Mouse (Mus musculus): ENCODE data around the gene Acsl5.
A peak's percentile ranks its signal among the peaks of the same experiment; 100 is the strongest.

The Acsl5 gene

DNA sequence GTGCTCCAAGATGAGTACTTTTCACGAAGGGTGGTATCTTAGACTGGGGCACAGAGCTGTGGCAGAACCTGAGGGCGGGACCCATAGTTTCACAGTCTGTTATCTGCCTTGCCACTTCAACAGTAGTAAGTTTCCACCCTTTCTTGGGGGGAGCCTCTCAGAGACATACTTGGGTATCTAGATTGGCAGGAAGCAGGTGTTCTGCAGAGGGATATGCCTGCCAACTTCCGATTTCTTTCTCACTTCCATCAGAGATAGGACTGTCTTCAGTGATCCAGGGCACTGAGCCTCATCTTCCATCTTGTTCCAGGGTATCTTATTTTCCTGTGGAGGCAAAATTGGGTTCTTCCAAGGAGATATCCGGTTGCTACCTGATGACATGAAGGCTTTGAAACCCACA lies 32.4 kb downstream of the Acsl5 start:
- no peak for DNase-seq (ENCODE audit: extremely low spot score)

GRCm38 (mm10) chr19:55286034-55286433 lies 34.3 kb downstream of the Acsl5 start:
- no peak for DNase-seq (ENCODE audit: extremely low spot score)

DNA sequence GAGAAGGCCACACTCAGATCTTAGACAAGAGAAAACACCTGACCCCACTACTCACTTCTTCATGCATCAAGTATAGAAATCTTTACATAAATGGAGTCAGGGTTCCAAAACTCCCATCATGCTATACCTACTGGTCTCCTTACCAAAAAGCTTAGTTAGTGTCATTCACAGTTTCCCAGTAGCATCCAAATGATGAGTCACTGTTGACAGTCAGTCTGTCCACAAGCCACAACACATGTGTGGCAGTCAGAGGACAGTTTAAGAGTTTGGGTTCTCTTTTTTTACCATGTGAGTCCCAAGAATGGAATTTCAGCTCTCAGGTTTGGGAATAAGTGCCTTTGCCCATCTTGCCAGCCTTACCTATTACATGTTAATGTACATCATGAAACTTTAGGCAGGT lies 37.2 kb downstream of the Acsl5 start:
- no peak for DNase-seq (ENCODE audit: extremely low spot score)

GRCm38 (mm10) chr19:55290621-55291270 lies 39.0 kb downstream of the Acsl5 start:
- no peak for DNase-seq (ENCODE audit: extremely low spot score)

GRCm38 (mm10) chr19:55292210-55292850 lies 40.6 kb downstream of the Acsl5 start:
- DNase-seq (ENCODE audit: extremely low spot score) = no peak

DNA sequence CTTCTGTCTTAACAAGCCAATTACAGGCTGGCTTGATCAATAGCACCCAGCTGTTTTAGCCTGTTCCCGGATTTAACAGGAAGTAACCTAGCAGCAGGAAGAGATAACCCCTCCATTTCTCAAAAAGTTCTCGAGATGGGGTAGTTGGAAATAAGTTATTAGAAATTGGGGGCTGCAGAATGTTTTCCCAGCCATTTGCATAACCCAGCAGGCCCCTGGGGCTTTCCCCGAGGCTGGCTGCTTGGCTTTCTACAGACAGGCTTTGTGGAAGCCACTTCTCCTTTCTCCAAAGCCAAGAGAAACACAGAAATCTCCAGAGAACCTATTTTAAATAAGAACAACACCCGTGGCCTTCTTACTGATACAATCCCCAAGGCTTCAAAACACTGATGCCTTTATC lies 41.4 kb downstream of the Acsl5 start:
- DNase-seq (ENCODE audit: extremely low spot score) = no peak

DNA sequence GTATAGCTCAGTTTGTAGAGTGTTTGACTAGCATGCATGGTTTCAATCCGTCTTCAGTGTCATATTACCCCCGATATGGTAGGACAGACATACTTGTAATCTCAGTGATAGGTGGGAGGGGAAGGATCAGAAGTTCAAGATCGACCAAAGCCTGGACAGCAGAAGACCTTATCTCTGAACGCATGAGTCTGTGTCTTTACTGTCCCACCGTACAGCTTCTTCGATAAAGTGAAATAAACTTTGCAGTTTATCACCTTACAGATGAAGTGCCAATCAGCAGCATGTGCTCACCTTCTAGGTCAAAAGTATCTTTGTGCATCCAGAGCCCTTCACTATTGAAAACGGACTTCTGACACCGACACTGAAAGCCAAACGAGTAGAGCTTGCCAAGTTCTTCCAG lies 43.3 kb downstream of the Acsl5 start:
- DNase-seq (ENCODE audit: extremely low spot score) = no peak

- DNase-seq (ENCODE audit: extremely low spot score) = no peak
These were observed 43.8 kb downstream of the Acsl5 start for GRCm38 (mm10) chr19:55295556-55295955.

DNA sequence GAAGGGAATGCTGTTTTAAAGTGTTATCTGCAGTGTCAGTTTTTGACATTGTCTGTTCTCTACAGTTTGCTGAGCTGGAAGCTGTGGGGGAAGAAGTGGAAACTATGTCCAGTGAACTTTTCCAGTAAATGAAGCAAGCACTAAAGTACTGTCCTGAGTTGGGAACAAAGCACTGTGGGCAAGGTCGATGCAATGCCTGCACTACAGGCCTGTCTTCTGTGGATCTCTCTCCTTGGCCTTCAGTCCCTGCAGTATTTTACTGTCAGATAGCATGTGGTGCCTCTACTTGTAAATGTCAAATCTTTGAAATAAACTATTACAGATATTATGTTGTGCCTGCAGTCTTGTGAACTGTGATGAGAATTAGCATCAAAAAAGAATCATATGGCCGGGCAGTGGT lies 44.6 kb downstream of the Acsl5 start:
- no peak for DNase-seq (ENCODE audit: extremely low spot score)

- no peak for DNase-seq (ENCODE audit: extremely low spot score)
These were observed 45.8 kb downstream of the Acsl5 start for GRCm38 (mm10) chr19:55297489-55297888.

DNA sequence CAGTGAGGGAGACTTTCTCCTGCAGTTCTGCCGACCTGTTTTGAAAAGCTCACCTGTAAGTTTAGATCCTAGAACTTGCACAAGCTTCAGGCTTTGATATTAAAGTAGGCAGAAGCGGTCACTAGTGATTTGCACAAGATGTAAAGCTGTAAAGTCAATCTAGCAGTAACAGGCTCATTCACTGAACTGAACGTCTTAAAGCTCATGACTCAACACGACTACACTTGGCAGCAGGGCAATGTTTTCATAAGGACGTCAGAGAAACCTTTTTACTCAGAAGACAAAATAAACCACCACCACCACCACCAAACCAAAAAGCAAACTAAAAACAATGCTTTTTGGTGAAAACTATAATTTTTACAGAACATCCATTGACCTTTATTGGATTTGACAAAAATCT lies 46.2 kb downstream of the Acsl5 start:
- no peak for DNase-seq (ENCODE audit: extremely low spot score)

GRCm38 (mm10) chr19:55299378-55299777 lies 47.6 kb downstream of the Acsl5 start:
- no peak for DNase-seq (ENCODE audit: extremely low spot score)

DNA sequence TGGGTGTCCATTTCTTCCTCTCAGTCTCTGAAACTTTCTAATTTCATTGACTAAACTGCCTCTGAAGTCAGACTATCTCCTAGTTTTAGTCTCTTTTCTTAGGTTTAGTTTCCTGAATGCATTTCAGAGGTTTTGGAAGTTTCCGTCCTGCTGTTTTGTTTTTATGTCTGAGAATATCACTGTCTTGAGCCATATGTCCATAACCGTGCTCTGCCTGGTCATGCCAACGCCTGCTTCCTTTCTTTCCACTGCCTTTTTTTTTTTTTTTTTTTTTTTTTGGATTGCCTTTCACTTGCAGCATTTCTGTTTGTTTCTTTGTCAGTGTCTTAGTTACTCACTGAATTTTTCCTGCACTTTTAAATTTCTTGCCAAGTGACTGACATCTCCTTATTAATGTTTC lies 48.8 kb downstream of the Acsl5 start:
- DNase-seq (ENCODE audit: extremely low spot score) = no peak

DNA sequence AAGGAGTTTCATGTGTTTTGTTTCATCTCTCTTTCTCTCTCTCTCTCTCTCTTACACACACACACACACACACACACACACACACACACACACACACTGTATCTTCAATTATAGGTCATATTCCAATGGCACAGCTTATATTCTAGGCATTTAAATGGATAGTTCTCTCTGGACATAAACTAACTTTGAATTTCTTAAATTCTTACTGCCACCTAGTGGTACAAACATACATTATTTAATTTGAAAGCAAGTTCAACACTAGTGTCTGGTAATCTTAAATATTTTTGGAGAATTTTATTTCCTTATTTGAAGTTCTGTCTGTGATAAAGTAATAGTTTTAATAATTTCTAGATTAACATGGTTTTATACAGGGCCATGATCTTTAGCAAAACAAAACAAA lies 53.3 kb downstream of the Acsl5 start:
- no peak for DNase-seq (ENCODE audit: extremely low spot score)

DNA sequence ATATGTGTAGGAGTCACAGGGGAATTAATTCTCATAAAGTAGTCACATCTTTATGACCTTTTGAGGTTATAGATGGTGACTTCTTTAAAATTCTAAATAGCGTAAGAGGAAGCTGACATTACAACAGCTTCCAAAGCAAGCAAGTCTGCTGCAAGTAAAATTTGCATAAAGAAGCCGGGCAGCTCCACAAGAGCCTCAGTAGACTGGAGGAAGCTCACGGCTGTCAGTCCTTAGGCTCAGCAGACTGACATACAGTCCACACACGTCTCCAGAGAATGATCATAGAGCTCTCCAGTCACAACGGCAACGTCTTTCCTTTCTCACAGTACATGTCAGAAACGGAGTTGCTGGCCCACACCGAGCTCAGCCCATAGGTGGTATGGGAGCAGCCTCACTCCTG lies 60.1 kb downstream of the Acsl5 start:
- DNase-seq (ENCODE audit: extremely low spot score) = no peak

- DNase-seq (ENCODE audit: extremely low spot score) = no peak
These were observed 61.9 kb downstream of the Acsl5 start for GRCm38 (mm10) chr19:55313649-55314048.

DNA sequence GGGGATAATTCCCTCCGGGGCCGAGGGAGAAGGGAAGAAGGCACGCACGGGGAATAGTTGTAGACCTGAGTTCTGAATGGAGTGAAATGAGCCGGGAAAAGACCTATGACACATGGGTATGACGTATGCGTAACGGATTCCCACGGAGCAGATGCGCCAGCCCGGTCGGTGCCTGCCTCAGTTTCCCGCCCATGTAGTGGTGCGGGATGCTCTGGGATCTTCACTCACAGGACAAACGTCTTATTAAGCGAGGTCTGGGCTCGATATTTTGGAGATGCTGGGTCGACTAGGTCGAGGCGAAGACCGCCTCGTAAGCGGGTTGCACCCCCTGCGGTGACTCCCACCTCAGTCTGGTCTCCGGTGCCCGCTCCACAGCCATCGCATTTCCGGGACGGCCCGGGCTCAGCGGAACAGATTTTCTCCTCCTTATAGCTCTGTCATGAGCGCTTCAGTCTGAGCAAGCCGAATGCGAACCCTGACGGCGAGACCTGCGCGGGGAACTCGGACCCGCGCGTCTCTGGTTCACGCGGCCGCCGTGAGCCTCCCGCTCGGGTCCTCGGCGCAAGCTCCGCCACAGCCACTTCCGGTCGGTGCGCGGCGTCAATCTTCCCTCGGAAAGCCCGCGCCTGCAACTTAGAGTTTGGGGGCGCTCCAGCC lies 63.8 kb downstream of the Acsl5 start, which contains the start of gene Zdhhc6:
Gene Zdhhc6, minus strand, starts transcription at position 581 of the 657 bp plus-strand sequence.
- peak; percentile 89 for DNase-seq (ENCODE audit: extremely low spot score)

- DNase-seq (ENCODE audit: extremely low spot score) = peak; percentile 90
These were observed 64.5 kb downstream of the Acsl5 start, which contains the start of gene Vti1a for GRCm38 (mm10) chr19:55316109-55316714. Gene Vti1a (plus strand): TSS chr19:55316295.

GRCm38 (mm10) chr19:55316901-55317300 lies 65.2 kb downstream of the Acsl5 start:
- DNase-seq (ENCODE audit: extremely low spot score) = no peak

DNA sequence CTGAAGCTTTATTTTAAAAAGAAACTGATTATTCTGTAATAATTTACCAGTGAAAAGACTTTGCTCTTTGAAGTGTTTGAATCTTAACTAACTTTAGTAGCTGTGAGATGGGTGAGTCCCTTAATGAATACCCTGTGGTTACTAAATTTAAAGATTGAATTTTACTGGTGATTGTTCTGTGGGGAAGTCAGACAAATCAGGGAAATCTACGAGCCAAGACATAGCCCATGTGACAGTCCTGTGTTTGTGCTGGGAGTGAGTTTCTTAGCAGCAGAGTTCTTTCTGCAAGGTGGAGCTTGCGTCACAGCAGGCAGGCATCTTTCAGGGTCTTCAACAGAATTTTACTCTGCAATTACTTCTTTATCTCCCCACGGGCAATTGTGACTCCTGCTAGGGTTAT lies 67.3 kb downstream of the Acsl5 start:
- DNase-seq (ENCODE audit: extremely low spot score) = no peak

- DNase-seq (ENCODE audit: extremely low spot score) = no peak
These were observed 67.8 kb downstream of the Acsl5 start for GRCm38 (mm10) chr19:55319521-55319920.

GRCm38 (mm10) chr19:55322604-55323003 lies 70.9 kb downstream of the Acsl5 start:
- DNase-seq (ENCODE audit: extremely low spot score) = no peak

DNA sequence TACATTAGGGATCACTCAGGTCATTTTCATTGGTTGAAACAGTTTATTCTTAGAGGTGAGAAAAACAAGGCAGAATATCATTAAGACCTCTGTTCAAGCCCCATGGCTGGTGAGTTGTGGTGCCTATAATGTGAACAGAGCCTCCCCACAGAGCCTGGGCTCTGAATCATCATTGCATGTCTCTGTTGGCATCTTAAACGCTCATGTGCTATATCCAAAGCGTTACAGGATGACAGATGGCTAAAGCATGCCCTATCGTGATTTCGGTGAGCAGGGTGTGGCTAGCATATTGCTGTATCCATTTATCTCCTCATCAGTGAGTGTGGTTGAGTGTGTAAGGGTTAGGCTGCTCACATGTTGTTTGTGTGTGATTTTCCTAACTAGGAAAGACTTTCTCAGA lies 75.8 kb downstream of the Acsl5 start:
- no peak for DNase-seq (ENCODE audit: extremely low spot score)

Measured in embryo, embryonic 9.5 days (tissue).